ENCODE assay signal across 30 mouse cellular contexts in the genomic region with DNA sequence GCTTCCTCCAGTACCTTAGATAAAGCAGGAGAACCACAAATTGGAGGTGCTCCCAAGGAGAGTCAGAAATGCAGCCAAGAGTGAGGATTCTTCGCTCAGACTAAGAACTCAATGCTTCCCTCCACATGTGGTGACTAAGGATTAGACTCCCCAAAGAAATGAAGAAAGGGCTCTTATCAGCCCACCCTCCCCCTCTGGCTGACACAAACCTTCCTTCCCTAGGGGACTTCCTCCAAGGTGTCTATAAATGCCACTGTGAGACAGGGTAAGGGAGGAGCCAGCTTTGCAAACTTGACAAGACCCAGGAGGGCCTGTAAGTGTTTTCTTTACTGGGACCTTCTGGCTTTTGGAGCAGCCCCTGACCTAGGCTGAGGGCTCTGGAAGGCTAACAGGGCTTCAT. TPM values are rescaled to one million over a fixed set of nuclear protein-coding genes. Genes with fewer than 3 reads are reported as not detected.
DNase-seq lines count a peak whose midpoint lies in the region; ATAC-seq and TF ChIP-seq lines count a peak whose summit lies in the region.
"Had no signal": no experiment of that assay in that cellular context is flagged by ENCODE, and none has a peak within 500 bp of the region (broad histone marks: within the 10 kb centered on the region; RNA-seq: fewer than 3 reads in every experiment).

A gene (plus strand): TSS at position 274 of the 400 bp plus-strand sequence.

- ATAC-seq in common myeloid progenitor, adult 5-6 weeks (replicated peaks; ENCODE audit: low read depth, poor library complexity, severe bottlenecking), result peak; percentile 79
- no peak for ATAC-seq in liver, embryonic 12.5 days
- peak; percentile 52 for ATAC-seq in megakaryocyte, adult 5-6 weeks (ENCODE audit: poor library complexity, severe bottlenecking)
- no peak for ATAC-seq in frontal cortex, adult (ENCODE audit: low TSS enrichment)
- ATAC-seq in neural tube, embryonic 15.5 days (ENCODE audit: low FRiP score), result no peak
- ATAC-seq: forebrain, embryonic 13.5 days had no signal

- DNase-seq in MEL (ENCODE audit: low read depth, low spot score), result peak; percentile 76
- no peak for DNase-seq in c-Kit-positive CD71-positive TER-119-positive erythroid progenitor cells, embryonic 14.5 days (ENCODE audit: low spot score)
- DNase-seq: cerebellum, adult 18-20 months; cerebellum, postnatal 14 days; heart, adult 18-20 months; heart, postnatal 14 days; kidney, adult 11 months; kidney, postnatal 36 days; lung, postnatal 4 days; thymus, postnatal 14 days had no signal

- no peak within 1 kb of the TSS for H3K4me2 ChIP-seq in liver, embryonic 12.5 days
- no peak within 1 kb of the TSS for H3K4me2 ChIP-seq in neural tube, embryonic 15.5 days
- H3K4me2 ChIP-seq: embryonic facial prominence, embryonic 12.5 days; forebrain, embryonic 13.5 days; heart, embryonic 13.5 days; hindbrain, embryonic 13.5 days; kidney, embryonic 15.5 days; lung, embryonic 15.5 days; midbrain, embryonic 11.5 days had no signal

- no peak for TF ChIP-seq POLR2A in MEL (IDR thresholded peaks at IDR 0.05; ENCODE audit: control insufficient read depth in 1 of 2, insufficient read depth in 1 of 2, low read depth in 1 of 2, low read length in 2 of 2, poor library complexity in 1 of 2)

- H3K9ac ChIP-seq in MEL (ENCODE audit: control insufficient read depth, low read depth, low read length, poor library complexity, severe bottlenecking), result no peak within 1 kb of the TSS
- H3K9ac ChIP-seq in liver, embryonic 12.5 days, result no peak within 1 kb of the TSS
- no peak within 1 kb of the TSS for H3K9ac ChIP-seq in neural tube, embryonic 15.5 days (replicated peaks)
- H3K9ac ChIP-seq: embryonic facial prominence, embryonic 12.5 days; forebrain, embryonic 13.5 days; heart, embryonic 13.5 days; hindbrain, embryonic 13.5 days; kidney, embryonic 15.5 days; lung, embryonic 15.5 days had no signal

- WGBS in liver, embryonic 12.5 days (ENCODE audit: insufficient replicate concordance), result 30% methylated on average over 1 of the region's 1 CpGs
- WGBS in neural tube, embryonic 15.5 days, result 58% methylated on average over 1 of the region's 1 CpGs

- no peak for TF ChIP-seq RAD21 in MEL (IDR thresholded peaks at IDR 0.05; ENCODE audit: low read depth, low read length)

- no peaks in the 10 kb centered on the region for H3K79me2 ChIP-seq in MEL (ENCODE audit: control insufficient read depth, insufficient read depth, low read length, poor library complexity)

- peaks cover 0 to 11% of the 10 kb centered on the region in 2 experiments; a peak in 2 of 4 replicates for H3K36me3 ChIP-seq in MEL (ENCODE audit: control insufficient read depth in 1 of 2, insufficient read depth in 2 of 2, low read length in 2 of 2)
- H3K36me3 ChIP-seq in liver, embryonic 12.5 days, result no peaks in the 10 kb centered on the region
- H3K36me3 ChIP-seq in neural tube, embryonic 15.5 days, result no peaks in the 10 kb centered on the region
- H3K36me3 ChIP-seq: embryonic facial prominence, embryonic 12.5 days; heart, embryonic 13.5 days; hindbrain, embryonic 13.5 days; kidney, embryonic 15.5 days; lung, embryonic 15.5 days had no signal

- H3K27me3 ChIP-seq in MEL (ENCODE audit: control insufficient read depth in 1 of 2, insufficient read depth in 2 of 2, low read length in 2 of 2), result no peaks in the 10 kb centered on the region
- peaks cover 33% of the 10 kb centered on the region for H3K27me3 ChIP-seq in liver, embryonic 12.5 days (replicated peaks)
- H3K27me3 ChIP-seq in neural tube, embryonic 15.5 days (replicated peaks), result no peaks in the 10 kb centered on the region
- H3K27me3 ChIP-seq: embryonic facial prominence, embryonic 12.5 days; forebrain, embryonic 13.5 days; heart, embryonic 13.5 days; hindbrain, embryonic 13.5 days; kidney, embryonic 15.5 days; lung, embryonic 15.5 days had no signal

- TF ChIP-seq EP300 in MEL (IDR thresholded peaks at IDR 0.05; ENCODE audit: low read depth in 1 of 2, low read length in 2 of 2), result peak in 1 of 2 experiments; percentile 5; a peak in 3 of 4 replicates

- no peaks in the 10 kb centered on the region for H3K9me3 ChIP-seq in MEL (replicated peaks; ENCODE audit: insufficient read depth, low read length)
- no peaks in the 10 kb centered on the region for H3K9me3 ChIP-seq in liver, embryonic 12.5 days (replicated peaks)
- no peaks in the 10 kb centered on the region for H3K9me3 ChIP-seq in neural tube, embryonic 15.5 days (replicated peaks)
- H3K9me3 ChIP-seq: embryonic facial prominence, embryonic 12.5 days; forebrain, embryonic 13.5 days; heart, embryonic 13.5 days; hindbrain, embryonic 13.5 days; kidney, embryonic 15.5 days; lung, embryonic 15.5 days had no signal

- no peak for TF ChIP-seq CTCF in MEL (IDR thresholded peaks at IDR 0.05 in 2 of 3, conservative IDR thresholded peaks at IDR 0.05 in 1 of 3; ENCODE audit: control insufficient read depth in 1 of 3, insufficient read depth in 1 of 3, low read depth in 2 of 3, low read length in 3 of 3, poor library complexity in 1 of 3, severe bottlenecking in 1 of 3)

- H3K4me1 ChIP-seq in MEL (ENCODE audit: control insufficient read depth in 1 of 2, insufficient read depth in 2 of 2, low read length in 2 of 2), result peaks cover 0 to 18% of the 10 kb centered on the region in 2 experiments; a peak in 3 of 4 replicates
- H3K4me1 ChIP-seq in liver, embryonic 12.5 days, result 0 out of 2 replicates have a peak, but pooled peaks cover 4% of the 10 kb centered on the region
- H3K4me1 ChIP-seq in neural tube, embryonic 15.5 days, result no peaks in the 10 kb centered on the region
- H3K4me1 ChIP-seq: embryonic facial prominence, embryonic 12.5 days; forebrain, embryonic 13.5 days; heart, embryonic 13.5 days; hindbrain, embryonic 13.5 days; kidney, embryonic 15.5 days; lung, embryonic 15.5 days had no signal

- no peak within 1 kb of the TSS for H3K4me3 ChIP-seq in MEL (ENCODE audit: control insufficient read depth in 1 of 2, insufficient read depth in 1 of 2, low read depth in 2 of 2, low read length in 2 of 2)
- H3K4me3 ChIP-seq in liver, embryonic 12.5 days, result no peak within 1 kb of the TSS
- no peak within 1 kb of the TSS for H3K4me3 ChIP-seq in neural tube, embryonic 15.5 days (replicated peaks)
- H3K4me3 ChIP-seq: embryonic facial prominence, embryonic 12.5 days; erythroblast, embryonic 14.5 days; forebrain, embryonic 13.5 days; heart, embryonic 13.5 days; hindbrain, embryonic 13.5 days; kidney, embryonic 15.5 days; lung, embryonic 15.5 days had no signal

- H3K27ac ChIP-seq in MEL (ENCODE audit: control insufficient read depth, low read depth, low read length), result peak within 1 kb of the TSS; percentile 23; the same call in 1 of the 2 replicates
- no peak within 1 kb of the TSS for H3K27ac ChIP-seq in liver, embryonic 12.5 days
- H3K27ac ChIP-seq in neural tube, embryonic 15.5 days (replicated peaks), result no peak within 1 kb of the TSS
- H3K27ac ChIP-seq: embryonic facial prominence, embryonic 12.5 days; forebrain, embryonic 13.5 days; heart, embryonic 13.5 days; hindbrain, embryonic 13.5 days; kidney, embryonic 15.5 days; lung, embryonic 15.5 days had no signal

TF ChIP-seq in MEL, 35 proteins besides CTCF, POLR2A, EP300 and RAD21:
- TF ChIP-seq NELFE (IDR thresholded peaks at IDR 0.05; ENCODE audit: low read depth, low read length) (no peak), GATA1 (IDR thresholded peaks at IDR 0.05; ENCODE audit: low read depth, low read length) (peak; percentile 74; the same call in 1 of the 2 replicates), SMC3 (IDR thresholded peaks at IDR 0.05; ENCODE audit: low read depth, low read length) (no peak), MYC (IDR thresholded peaks at IDR 0.05; ENCODE audit: low read depth, low read length) (0 out of 2 replicates have a peak, but pooled peaks have one; percentile 38), TAL1 (IDR thresholded peaks at IDR 0.05; ENCODE audit: low read length) (peak; percentile 58)

RNA-seq across cellular contexts. Expression of the gene that starts here (rescaled TPM):
- total RNA-seq in MEL (2012; rRNA removed), result 0.42 TPM in 1 of 2 replicates, not detected in the other
- polyA plus RNA-seq in MEL (2012; ENCODE audit: insufficient read depth in 1 of 2, insufficient read length in 2 of 2, low read depth in 1 of 2, low replicate concordance in 2 of 2, missing spikeins in 1 of 2), result under 1 TPM in 1 of 2 experiments, not detected in 1; 0.17 TPM
- total RNA-seq in common myeloid progenitor, adult 5-6 weeks (2017), result 26.2 and 36.6 TPM in 2 replicates
- polyA plus RNA-seq in liver, embryonic 12.5 days (2016; fragmentation: Nextera tagmentation; extraction: Ambion mirVana), result 27.7 and 79.1 TPM in 2 replicates
- 48.6 and 96.7 TPM in 2 replicates for total RNA-seq in megakaryocyte, adult 5-6 weeks (2015)
- total RNA-seq in megakaryocyte, adult 5-6 weeks (2017), result 238 and 301 TPM in 2 replicates
- 0.22 and 0.69 TPM in 2 replicates for polyA plus RNA-seq in neural tube, embryonic 15.5 days (2015; fragmentation: Nextera tagmentation; extraction: Ambion mirVana)
- total RNA-seq: adrenal gland, adult 18-20 months; gastrocnemius, adult 8-10 months; heart, adult 18-20 months; heart, postnatal 14 days; left cerebral cortex, postnatal 14 days; midbrain, postnatal 0 days had no signal
- polyA plus RNA-seq: C2C12; erythroblast, embryonic 14.5 days; forebrain, embryonic 13.5 days; midbrain, postnatal 0 days; neural tube, embryonic 14.5 days; testis, adult 2 months had no signal

Comparison
In these comparisons a context has a peak if more than half of its experiments do, and no peak if none do; other contexts are left out.
1. RNA of the gene that starts here (total RNA-seq): 48.6 to 301 TPM in megakaryocyte, adult 5-6 weeks and 26.2 to 36.6 TPM in common myeloid progenitor, adult 5-6 weeks; 0.42 TPM in MEL; every median in the first group is over 10 times any median in the second.
2. RNA of the gene that starts here (polyA plus RNA-seq): 27.7 to 79.1 TPM in liver, embryonic 12.5 days; 0.22 to 0.69 TPM in neural tube, embryonic 15.5 days and 0.17 TPM in MEL; every median in the first group is over 10 times any median in the second.
3. Peak in DNase-seq and H3K27ac ChIP-seq in MEL; RNA of the gene not detected or under 1 TPM.
4. ATAC-seq: peak in common myeloid progenitor, adult 5-6 weeks (single experiment) and megakaryocyte, adult 5-6 weeks (single experiment); none in liver, embryonic 12.5 days (single experiment), frontal cortex, adult (single experiment) and neural tube, embryonic 15.5 days (single experiment).